Mouse (Mus musculus) megakaryocyte, adult 5-6 weeks (primary cell): Measurements from ENCODE around the gene Ier5. TPM values are rescaled to one million over a fixed set of nuclear protein-coding genes. Genes with fewer than 3 reads are reported as not detected.
A peak's percentile ranks its signal among the peaks of the same experiment; 100 is the strongest.

Experiments
- ATAC-seq: 2 replicates; pipeline ENCODE4 v1.8.0; 2016; ENCODE audit warnings: mild to moderate bottlenecking, inconsistent platforms; ENCODE audit not compliant: poor library complexity, severe bottlenecking
- total RNA-seq, 2 experiments: library from RNA; stranded (forward) in 1 of 2; stranded (reverse) in 1 of 2; fragments of 153-499, 151-499 nt in 1 of 2; fragments of 221-1000, 200-1000 nt in 1 of 2; gene quantifications; 2 replicates each; pipeline versions ENCODE4 v1.2.3 to v1.2.4; 2015 to 2017

Gene Ier5
- total RNA-seq, 2 experiments from 2014 or later: 35.4 to 58.4 TPM

DNA sequence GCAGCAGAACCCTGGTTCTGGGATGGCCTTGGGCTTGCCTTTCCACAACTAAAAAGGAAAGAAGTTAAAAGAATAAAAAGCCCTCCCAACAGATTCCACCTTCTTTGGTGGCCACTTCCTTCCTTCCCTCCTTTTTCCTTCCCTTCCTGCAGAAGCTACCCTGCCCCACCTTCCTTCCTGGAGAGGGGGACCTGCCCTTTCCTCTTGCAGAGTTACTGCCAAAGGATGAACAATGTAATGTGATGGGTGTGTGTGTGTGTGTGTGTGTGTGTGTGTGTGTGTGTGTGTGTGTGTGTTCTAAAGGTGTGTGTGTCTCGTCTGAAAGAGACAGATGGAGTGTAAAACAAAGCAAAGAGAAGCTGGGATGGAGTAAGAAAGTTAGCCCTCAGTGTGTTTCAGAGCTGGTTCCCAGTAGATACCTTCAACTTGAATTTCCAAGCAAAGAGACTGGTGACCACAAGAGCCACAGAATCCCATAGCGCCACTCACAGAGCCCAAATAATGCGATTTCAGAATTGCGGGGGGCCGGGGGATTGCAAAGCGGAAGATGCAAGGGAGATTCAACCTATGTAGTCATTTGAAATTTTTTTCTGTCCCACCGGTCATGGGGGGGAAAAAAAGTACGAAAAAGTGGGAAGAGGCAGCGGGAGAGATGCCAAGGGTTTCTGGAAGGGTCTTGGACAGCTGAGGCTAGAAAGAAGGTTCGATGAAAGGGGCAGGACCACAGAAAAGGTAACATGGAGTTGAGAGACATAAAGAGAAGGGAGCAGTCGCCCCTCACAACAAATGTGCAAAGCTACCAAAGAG is 17.1 kb downstream of the Ier5 start:
- no peak for ATAC-seq

- no peak for ATAC-seq
Measured at GRCm38 (mm10) chr1:155077675-155078074, 21.8 kb downstream of the Ier5 start.

- no peak for ATAC-seq
Measured at GRCm38 (mm10) chr1:155075856-155076255, 23.6 kb downstream of the Ier5 start.

GRCm38 (mm10) chr1:155074856-155075255 is 24.6 kb downstream of the Ier5 start:
- peak; percentile 59 for ATAC-seq

DNA sequence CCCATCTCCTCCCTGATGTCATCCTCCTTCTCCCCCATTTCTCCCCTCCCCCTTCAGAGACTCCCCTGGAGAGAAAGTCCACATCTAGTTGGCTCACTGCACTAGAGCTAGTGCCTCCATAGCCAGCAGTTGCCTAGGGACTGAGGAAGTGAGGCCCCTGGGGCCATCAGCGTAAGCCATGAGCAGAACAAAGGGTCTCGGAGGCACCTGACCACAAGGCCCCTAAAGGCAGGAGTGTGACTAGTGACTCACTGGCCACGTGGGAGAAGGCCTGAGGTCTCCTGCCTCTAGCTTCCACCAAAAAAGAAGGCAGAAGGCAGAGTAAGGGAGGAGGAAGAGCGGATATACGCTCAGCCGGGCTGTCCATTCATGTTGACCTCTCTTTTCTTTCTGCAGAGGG is 25.5 kb downstream of the Ier5 start:
- ATAC-seq: no peak

DNA sequence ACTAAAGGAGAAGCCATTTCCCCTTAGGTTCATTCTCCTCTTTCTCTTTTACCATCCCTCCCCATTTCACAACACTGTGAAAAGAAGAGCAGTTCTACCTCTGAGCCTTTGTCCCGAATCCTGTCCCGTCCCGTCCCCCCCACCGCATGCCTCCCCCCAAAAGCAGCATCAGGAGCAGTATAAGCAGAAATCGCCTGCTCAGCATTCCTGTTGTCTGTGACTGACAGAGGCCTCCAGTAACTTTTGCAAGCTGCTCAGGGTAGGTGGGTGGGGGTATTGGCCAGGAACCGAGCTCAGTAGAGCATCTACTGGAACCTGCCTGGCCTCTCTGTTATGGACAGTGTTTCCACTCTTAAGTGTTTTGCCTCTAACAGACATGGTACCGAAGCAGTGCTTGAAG is 26.3 kb downstream of the Ier5 start:
- no peak for ATAC-seq

GRCm38 (mm10) chr1:155071287-155071876 is 28.1 kb downstream of the Ier5 start:
- no peak for ATAC-seq

- peak; percentile 64 for ATAC-seq
Measured at GRCm38 (mm10) chr1:155070561-155071286, 28.7 kb downstream of the Ier5 start.

GRCm38 (mm10) chr1:155069696-155070095 is 29.7 kb downstream of the Ier5 start:
- ATAC-seq: no peak

DNA sequence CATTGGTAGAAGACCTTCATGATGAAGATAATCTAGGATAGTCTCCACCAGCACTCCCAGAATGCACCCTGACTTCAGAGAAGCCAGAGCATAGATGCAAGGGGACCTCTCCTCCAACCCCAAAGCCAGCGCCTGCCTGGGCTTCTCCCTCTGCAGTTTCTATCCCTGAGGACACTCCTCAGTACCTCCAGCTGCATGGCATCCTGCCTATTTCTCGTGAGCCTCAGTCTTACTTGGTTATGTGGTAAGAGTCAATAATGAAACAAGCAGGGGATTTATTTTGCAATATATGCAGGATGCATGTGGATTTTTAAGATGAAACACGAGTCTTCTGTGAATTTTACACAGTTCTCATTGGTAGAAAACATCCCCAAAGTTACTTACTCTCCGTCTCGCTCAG is 33.2 kb downstream of the Ier5 start:
- no peak for ATAC-seq

DNA sequence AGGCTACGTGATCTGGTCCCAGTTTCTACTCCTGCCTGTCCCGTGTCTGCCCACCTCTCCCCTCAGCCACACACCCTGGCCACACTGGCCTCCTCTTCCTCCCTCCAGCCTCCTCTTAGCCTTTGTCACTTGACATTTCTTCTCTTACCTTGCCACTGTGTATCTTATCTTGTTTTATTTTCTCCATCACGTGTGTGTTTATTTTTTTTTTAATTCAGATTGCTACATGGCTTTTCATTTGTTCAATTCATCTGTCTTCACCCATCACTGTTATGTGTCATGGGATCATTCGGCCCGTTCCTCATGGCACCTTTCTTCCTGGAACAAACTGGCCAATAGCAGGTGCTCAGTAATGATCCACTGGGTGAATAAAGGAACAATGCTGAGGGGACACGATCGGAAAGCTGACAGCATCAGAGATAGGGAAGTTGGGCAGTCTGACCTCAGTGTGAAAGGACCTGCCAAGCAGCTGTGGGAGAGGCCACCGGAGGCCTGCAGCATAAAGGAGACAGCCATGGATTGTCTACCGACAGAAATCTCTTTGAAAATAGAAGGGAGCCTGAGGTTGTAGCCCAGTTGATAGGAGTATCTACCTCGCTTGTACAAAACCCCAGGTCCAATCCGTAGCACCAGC is 34.3 kb downstream of the Ier5 start:
- ATAC-seq: peak; percentile 77

- ATAC-seq: no peak
Measured at GRCm38 (mm10) chr1:155064649-155065048, 34.8 kb downstream of the Ier5 start.

DNA sequence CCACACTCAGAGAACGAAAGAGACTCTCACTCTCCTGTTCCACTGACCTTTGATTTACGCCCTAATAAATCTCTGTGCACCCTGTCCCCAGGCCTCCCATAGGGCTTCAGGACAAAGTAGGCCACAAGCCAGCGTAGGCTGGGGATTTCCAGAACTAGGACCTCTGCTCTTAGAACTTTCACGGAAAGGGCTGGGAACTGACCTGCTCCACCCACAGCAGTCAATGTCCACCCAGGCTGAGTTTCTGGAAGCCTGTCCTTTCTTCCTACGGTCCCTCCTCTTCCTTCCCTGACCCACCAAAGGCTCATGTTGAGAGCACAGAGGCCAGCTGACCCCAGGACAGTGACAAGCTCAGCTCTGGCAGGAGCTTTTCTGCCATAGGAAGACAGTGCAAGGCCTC is 35.3 kb downstream of the Ier5 start:
- ATAC-seq: no peak

- no peak for ATAC-seq
Measured at GRCm38 (mm10) chr1:155062963-155063362, 36.5 kb downstream of the Ier5 start.

DNA sequence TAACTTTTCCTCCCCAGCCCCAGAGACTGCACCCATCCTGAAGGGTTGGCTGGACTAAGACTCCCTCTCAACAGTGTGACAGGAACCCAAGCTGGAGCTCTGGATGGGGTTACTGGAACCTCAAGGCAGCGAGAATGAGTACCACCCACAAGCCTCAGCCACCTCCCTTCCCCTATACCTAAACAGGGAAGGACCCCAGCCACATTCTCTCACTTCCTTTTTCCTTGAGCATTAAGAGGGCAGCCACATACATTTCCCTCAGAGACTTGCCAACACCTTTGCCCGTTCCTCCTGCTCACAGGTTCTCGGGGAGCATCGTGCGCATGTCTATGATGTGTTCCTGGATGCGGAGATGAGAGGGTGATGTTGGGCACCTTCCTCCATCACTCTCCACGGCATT is 37.4 kb downstream of the Ier5 start:
- ATAC-seq: peak; percentile 53

GRCm38 (mm10) chr1:155060832-155061801 is 38.3 kb downstream of the Ier5 start:
- ATAC-seq: no peak

DNA sequence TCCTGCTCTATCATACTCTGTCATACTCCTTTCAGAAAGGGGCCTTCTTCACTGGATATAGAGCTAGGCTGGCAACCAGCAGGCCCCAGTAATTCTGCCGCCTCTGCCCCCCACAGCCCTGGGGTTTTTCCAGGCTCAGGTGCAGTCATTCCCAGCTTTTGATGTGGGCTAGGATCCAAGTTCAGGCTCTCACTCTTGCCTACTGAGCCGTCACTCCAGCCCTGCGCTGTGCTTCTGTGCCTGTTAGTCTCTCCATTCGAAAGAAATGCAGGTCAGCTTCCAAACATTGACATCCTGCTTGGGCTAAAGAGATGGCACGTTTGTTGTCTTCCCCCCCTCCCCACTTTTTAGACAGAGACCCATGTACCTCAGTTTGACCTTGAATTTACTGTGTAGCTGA is 39.2 kb downstream of the Ier5 start:
- no peak for ATAC-seq

GRCm38 (mm10) chr1:155059505-155059904 is 39.9 kb downstream of the Ier5 start:
- ATAC-seq: peak; percentile 79

- ATAC-seq: no peak
Measured at GRCm38 (mm10) chr1:155058099-155059012, 41.1 kb downstream of the Ier5 start.
